Mouse (Mus musculus): ENCODE results near the gene Scn10a.

Gene Scn10a

GRCm38 (mm10) chr9:119719222-119719621, at the start of gene Scn10a:
Gene Scn10a (minus strand): TSS chr9:119719322.
- no peak for DNase-seq

GRCm38 (mm10) chr9:119768585-119768984, 49.5 kb upstream of the Scn10a start:
- DNase-seq: no peak

GRCm38 (mm10) chr9:119760226-119760625, 41.1 kb upstream of the Scn10a start:
- DNase-seq: no peak

GRCm38 (mm10) chr9:119759457-119759856, 40.3 kb upstream of the Scn10a start:
- DNase-seq: no peak

GRCm38 (mm10) chr9:119751507-119751906, 32.4 kb upstream of the Scn10a start:
- peak; percentile 11 for DNase-seq

- no peak for DNase-seq
These were observed 30.0 kb upstream of the Scn10a start for GRCm38 (mm10) chr9:119749112-119749511.

GRCm38 (mm10) chr9:119743900-119744299, 24.8 kb upstream of the Scn10a start:
- no peak for DNase-seq

- no peak for DNase-seq
These were observed 24.2 kb upstream of the Scn10a start for GRCm38 (mm10) chr9:119743312-119743711.

GRCm38 (mm10) chr9:119741101-119741786, 22.1 kb upstream of the Scn10a start:
- DNase-seq: no peak

GRCm38 (mm10) chr9:119728412-119729097, 9.4 kb upstream of the Scn10a start:
- DNase-seq: no peak

- no peak for DNase-seq
These were observed 7.9 kb upstream of the Scn10a start for GRCm38 (mm10) chr9:119726990-119727389.

- DNase-seq: no peak
These were observed 6.3 kb upstream of the Scn10a start for GRCm38 (mm10) chr9:119725293-119725862.

GRCm38 (mm10) chr9:119706700-119707099, 12.4 kb downstream of the Scn10a start:
- DNase-seq: peak; percentile 29

- DNase-seq: no peak
These were observed 27.6 kb downstream of the Scn10a start for GRCm38 (mm10) chr9:119691505-119691904.

GRCm38 (mm10) chr9:119691001-119691400, 28.1 kb downstream of the Scn10a start:
- DNase-seq: no peak

- no peak for DNase-seq
These were observed 31.2 kb downstream of the Scn10a start for GRCm38 (mm10) chr9:119687893-119688292.

- DNase-seq: no peak
These were observed 32.9 kb downstream of the Scn10a start for GRCm38 (mm10) chr9:119686187-119686586.

- DNase-seq: no peak
These were observed 38.2 kb downstream of the Scn10a start for GRCm38 (mm10) chr9:119680896-119681295.

- DNase-seq: no peak
These were observed 55.0 kb downstream of the Scn10a start for GRCm38 (mm10) chr9:119664109-119664508.

GRCm38 (mm10) chr9:119656111-119656510, 63.0 kb downstream of the Scn10a start:
- peak; percentile 14 for DNase-seq

- no peak for DNase-seq
These were observed 65.4 kb downstream of the Scn10a start for GRCm38 (mm10) chr9:119653758-119654157.

- peak; percentile 71 for DNase-seq
These were observed 72.1 kb downstream of the Scn10a start for GRCm38 (mm10) chr9:119646942-119647547.

- DNase-seq: no peak
These were observed 77.1 kb downstream of the Scn10a start for GRCm38 (mm10) chr9:119641985-119642384.

All from right cerebral cortex, postnatal 4 days (tissue).